Mouse (Mus musculus): ENCODE measurements around the gene Ctcfl.

DNA sequence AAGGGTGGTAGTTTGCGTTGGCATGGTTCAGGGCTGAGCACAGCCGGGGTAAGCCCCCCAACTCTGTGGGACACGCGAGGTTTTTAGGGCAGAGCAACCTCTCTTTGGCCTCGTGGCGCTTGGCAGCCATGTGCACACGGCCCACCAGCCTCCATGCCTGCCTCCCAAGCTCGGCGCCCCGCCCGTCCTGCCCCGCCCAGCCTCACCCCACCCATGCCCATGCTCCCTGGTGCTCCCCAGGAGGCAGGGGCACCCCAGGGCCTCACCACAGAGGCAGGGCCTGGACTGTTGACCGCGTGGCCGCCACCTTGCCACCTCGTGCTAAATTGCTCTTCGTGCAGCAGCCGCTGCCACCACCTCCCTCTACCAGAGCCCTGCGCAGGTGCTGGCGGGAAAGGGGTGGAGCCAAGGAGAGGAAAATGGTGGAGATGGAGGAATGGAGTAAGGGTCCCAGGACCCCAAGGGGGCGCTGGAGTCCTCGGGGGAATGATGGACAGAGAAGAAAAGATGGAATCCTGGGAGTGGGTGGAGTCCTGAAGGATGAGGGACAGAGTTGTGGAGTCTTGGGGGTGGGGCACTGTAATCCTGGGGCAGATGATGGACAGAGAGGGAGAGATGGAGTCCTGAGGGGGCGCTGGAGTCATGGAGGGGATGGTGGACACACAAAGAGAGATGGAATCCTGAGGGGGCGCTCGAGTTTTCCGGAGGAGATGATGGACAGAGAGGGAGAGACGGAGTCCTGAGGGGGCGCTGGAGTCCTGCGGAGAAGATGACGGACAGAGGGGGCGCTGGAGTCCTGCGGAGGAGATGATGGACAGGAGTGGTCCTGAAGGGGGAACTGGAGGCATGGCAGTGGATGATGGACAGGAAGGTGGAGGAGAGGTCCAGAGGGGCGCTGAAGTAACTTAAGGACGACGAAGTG, at the start of gene Ctcfl:
- TF ChIP-seq CTCF (IDR thresholded peaks at IDR 0.05; ENCODE audit: low read depth) (no peak), EP300 (IDR thresholded peaks at IDR 0.05; ENCODE audit: low read depth) (no peak)

Measured in liver, postnatal 0 days (tissue).